Mouse (Mus musculus) embryonic facial prominence, embryonic 10.5 days (tissue): ENCODE measurements around the gene Slco4a1. TPM values are rescaled to one million over a fixed set of nuclear protein-coding genes. Genes with fewer than 3 reads are reported as not detected.

Experiments
- DNase-seq: peaks from one replicate; pipeline ENCODE4 v3.0.0-alpha.2; 2017; ENCODE audit warnings: low spot score
- H3K27ac ChIP-seq: fragments of 300-500 bp; sonication (generic); replicated peaks from 2 replicates; pipeline ENCODE4 v1.5.1; 2016; ENCODE audit warnings: mild to moderate bottlenecking
- H3K27me3 ChIP-seq: fragments of 300-500 bp; sonication (generic); replicated peaks from 2 replicates; pipeline ENCODE4 v1.6.1; 2016; ENCODE audit warnings: low read depth, mild to moderate bottlenecking; ENCODE audit not compliant: poor library complexity, severe bottlenecking
- H3K36me3 ChIP-seq: fragments of 300-500 bp; sonication (generic); replicated peaks from 2 replicates; pipeline ENCODE4 v1.6.1; 2016; ENCODE audit warnings: mild to moderate bottlenecking, moderate library complexity
- H3K4me1 ChIP-seq: fragments of 300-500 bp; sonication (generic); 2 replicates; pipeline ENCODE4 v1.6.1; 2016
- H3K4me3 ChIP-seq: fragments of 300-500 bp; sonication (generic); 2 replicates; pipeline ENCODE4 v1.5.1; 2016; ENCODE audit warnings: mild to moderate bottlenecking, moderate library complexity
- H3K9me3 ChIP-seq: fragments of 300-500 bp; sonication (generic); 2 replicates; pipeline ENCODE4 v1.6.1; 2016; ENCODE audit warnings: mild to moderate bottlenecking
- WGBS: fragments of 180-500 bp; shearing (Covaris S2); methylation state at CpG from one replicate; pipeline ENCODE4 v1.1.7; 2016; 5-methylcytosine and 5-hydroxymethylcytosine counted together
- polyA plus RNA-seq: library from polyadenylated mRNA; unstranded; fragments of >200 nt; fragmentation: Nextera tagmentation; extraction: Ambion mirVana; gene quantifications from 2 replicates; pipeline ENCODE4 v1.2.1, GENCODE M21; 2016

Gene Slco4a1
- polyA plus RNA-seq, 1 experiment from 2014 or later = 3.3 TPM

DNA sequence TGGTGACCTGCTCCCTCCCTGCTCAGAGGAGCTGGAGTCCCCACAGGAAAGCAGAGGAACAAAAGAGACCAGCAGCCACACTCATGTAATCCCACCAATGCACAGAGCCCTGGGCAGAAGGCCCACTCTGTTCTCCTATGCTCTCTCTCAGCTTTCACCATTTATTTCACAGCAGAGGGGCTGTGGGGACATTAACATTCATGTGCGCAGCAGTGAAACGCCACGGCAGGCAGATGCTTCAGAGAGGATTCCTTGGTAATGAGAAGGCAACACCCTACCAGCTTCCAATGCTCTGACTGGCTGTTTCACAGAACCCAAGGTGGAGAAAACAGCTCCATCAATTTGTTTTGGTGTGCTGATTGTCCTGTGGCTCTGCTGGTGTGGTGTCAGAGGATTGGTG, 29.3 kb downstream of the Slco4a1 start:
- no peak overlapping the region for H3K27ac ChIP-seq
- H3K4me1 ChIP-seq = peaks cover 21% of the 10 kb centered on the region
- peaks cover 88% of the 10 kb centered on the region for H3K27me3 ChIP-seq
- 56% methylated on average over 3 of the region's 3 CpGs for WGBS
- no peak for DNase-seq
- H3K9me3 ChIP-seq = no peaks in the 10 kb centered on the region
- no peak overlapping the region for H3K4me3 ChIP-seq
- H3K36me3 ChIP-seq = no peaks in the 10 kb centered on the region

DNA sequence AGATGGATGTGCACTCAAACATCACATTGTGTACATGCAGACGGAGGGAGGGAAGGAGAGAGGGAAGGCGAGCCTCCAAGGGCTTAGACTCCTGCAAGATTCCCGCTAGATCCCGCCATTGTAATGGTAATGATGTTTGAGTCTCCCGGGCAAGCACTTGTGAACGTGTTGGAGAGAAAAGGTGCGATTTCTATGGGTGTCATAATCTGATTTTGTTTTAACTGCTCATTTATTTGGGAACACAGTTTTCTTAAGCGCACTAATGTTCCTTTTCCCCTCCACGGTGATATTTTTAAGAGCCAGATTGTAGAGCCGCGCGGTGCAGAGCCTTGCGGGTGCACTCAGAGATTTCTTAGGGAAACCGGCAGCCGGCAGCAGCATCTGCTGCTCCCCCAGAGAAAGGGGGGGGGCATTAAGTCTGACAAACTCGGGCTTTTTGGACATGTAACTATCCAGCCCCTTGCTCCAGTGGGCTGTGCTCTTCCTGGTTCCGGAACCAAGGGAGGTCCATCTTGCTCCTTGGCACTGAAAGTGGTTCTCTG, 32.2 kb downstream of the Slco4a1 start:
- Histone ChIP-seq H3K27me3 (peaks cover 77% of the 10 kb centered on the region), H3K4me3 (no peak overlapping the region; the same call in 1 of the 2 replicates), H3K9me3 (no peaks in the 10 kb centered on the region), H3K36me3 (no peaks in the 10 kb centered on the region), H3K4me1 (peaks cover 10% of the 10 kb centered on the region), H3K27ac (peak overlapping the region; percentile 20; the same call in 1 of the 2 replicates)
- DNase-seq = no peak
- WGBS = 12% methylated on average over 17 of the region's 17 CpGs

DNA sequence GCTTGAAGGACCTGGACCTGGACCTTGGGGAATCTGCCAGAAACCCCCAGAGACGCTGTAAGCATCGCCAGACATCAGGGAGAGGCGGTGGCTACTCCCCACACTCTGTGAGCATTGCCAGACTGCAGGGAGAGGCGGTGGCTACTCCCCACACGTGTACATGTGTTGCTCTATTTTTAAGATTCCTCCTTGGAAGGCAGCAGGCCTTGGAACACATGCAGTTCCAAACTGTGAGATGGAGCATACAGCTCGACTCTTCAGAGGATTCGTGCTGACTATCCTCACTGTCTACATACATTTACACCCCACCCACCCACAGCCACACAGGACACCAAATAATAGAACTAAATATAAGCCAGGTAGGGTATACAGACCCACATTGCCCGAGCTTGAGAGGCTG, 39.9 kb downstream of the Slco4a1 start:
- H3K36me3 ChIP-seq = no peaks in the 10 kb centered on the region
- H3K4me3 ChIP-seq = no peak overlapping the region
- peaks cover 64% of the 10 kb centered on the region for H3K27me3 ChIP-seq
- DNase-seq = no peak
- H3K4me1 ChIP-seq = peaks cover 28% of the 10 kb centered on the region
- no peaks in the 10 kb centered on the region for H3K9me3 ChIP-seq
- H3K27ac ChIP-seq = no peak overlapping the region
- WGBS = 77% methylated on average over 8 of the region's 8 CpGs

DNA sequence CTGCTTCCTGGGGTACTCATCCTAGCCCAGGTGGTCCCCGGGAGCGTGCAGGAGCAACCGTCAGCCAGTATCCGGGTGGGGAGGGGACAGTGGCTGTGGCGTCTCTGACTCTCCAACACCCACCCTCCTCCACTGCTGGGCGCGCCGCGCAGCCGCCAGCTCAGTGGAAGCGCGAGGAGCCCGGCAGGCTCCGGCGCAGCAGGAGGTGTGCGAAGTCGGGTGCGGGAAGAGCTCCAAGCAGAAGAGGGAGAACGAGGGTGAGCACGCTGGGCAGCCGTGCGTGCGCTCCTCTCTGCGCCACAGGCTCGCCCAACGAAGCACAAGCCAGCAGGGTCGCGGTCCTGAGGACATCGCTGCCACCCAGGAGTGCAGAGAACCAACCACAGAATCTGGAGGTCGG, 43.7 kb downstream of the Slco4a1 start, which contains the start of gene Ntsr1:
Ntsr1 (plus strand) TSS at position 236 of the 400 bp plus-strand sequence.
- DNase-seq = peak; percentile 46
- Histone ChIP-seq H3K27me3 (peaks cover 87% of the 10 kb centered on the region), H3K36me3 (no peaks in the 10 kb centered on the region), H3K4me3 (peak within 1 kb of the TSS; percentile 51), H3K9me3 (no peaks in the 10 kb centered on the region), H3K4me1 (peaks cover 35% of the 10 kb centered on the region), H3K27ac (0 out of 2 replicates have a peak within 1 kb of the TSS, but pooled peaks have one; percentile 30)
- under 1% methylated on average over 30 of the region's 30 CpGs for WGBS

DNA sequence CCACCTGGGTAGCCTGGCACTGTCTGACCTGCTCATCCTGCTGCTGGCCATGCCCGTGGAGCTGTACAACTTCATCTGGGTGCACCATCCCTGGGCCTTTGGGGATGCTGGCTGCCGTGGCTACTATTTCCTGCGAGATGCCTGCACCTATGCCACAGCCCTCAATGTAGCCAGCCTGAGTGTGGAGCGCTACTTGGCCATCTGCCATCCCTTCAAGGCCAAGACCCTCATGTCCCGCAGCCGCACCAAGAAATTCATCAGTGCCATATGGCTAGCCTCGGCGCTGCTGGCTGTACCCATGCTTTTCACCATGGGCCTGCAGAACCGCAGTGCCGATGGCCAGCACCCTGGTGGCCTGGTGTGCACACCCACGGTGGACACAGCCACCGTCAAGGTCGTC, 44.7 kb downstream of the Slco4a1 start:
- WGBS = 50% methylated on average over 13 of the region's 13 CpGs
- Histone ChIP-seq H3K4me3 (no peak overlapping the region), H3K4me1 (peaks cover 35% of the 10 kb centered on the region), H3K36me3 (no peaks in the 10 kb centered on the region), H3K9me3 (no peaks in the 10 kb centered on the region), H3K27ac (no peak overlapping the region), H3K27me3 (peaks cover 88% of the 10 kb centered on the region)
- DNase-seq = no peak

DNA sequence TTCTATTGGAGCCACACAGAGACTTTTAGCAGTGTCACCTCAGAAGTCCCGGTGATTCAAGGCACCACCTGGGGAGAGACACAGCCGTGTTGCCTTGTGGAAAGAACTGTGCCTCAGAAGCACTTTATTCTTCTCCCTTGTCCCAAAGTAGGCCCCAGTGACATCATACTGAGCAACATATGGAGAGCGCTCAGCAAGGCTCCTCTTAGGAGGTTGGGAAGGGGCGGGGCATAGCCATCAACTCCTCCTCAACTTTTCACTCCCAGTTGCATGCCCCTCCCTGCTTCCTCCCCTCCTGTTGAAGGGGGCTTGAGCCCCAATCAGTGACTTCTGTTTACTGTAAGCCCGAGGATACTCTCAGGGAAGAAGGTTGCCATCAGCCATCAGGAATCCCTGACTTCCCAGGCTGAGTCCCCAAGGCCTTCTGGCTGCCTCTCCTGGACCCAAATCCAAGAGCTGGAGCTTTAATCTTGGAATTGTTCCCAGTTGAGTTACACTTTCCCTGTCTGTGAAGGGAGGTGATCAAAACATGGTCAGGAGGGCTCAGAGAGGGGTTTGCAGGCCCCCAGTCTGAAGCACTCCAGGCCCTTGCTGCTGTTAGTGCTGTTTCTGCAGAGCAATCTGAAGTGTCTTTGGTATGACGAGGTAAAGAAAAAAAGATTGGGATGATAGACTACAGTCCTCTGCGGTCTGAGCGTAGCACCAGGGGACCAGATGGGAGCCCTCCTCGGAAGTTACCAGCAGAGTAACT, 45.3 kb downstream of the Slco4a1 start:
- no peaks in the 10 kb centered on the region for H3K36me3 ChIP-seq
- no peaks in the 10 kb centered on the region for H3K9me3 ChIP-seq
- no peak overlapping the region for H3K27ac ChIP-seq
- peaks cover 90% of the 10 kb centered on the region for H3K27me3 ChIP-seq
- no peak for DNase-seq
- WGBS = 39% methylated on average over 9 of the region's 9 CpGs
- no peak overlapping the region for H3K4me3 ChIP-seq
- H3K4me1 ChIP-seq = peaks cover 39% of the 10 kb centered on the region

DNA sequence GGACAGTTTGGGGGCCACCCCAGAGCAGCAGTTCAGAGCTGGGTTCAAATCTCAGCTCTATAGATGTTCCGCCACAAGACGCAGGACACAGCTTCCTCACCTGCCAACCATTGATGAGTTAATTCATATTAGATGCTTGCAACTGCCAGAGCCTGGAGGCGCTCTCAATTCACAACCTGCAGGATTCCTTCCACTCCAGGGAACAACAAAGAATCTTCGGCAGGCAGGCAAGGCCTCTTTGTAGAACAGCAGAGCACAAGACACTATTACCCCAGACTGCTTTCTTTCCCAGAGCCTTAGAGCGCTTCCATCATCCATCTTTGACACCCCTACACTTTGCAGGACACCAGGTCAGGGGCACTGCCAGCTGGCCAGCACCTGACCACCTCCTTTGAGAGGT, 50.2 kb downstream of the Slco4a1 start:
- no peak for DNase-seq
- Histone ChIP-seq H3K4me3 (no peak overlapping the region), H3K27ac (no peak overlapping the region), H3K27me3 (peaks cover 74% of the 10 kb centered on the region), H3K36me3 (no peaks in the 10 kb centered on the region), H3K4me1 (peaks cover 28% of the 10 kb centered on the region), H3K9me3 (no peaks in the 10 kb centered on the region)
- 60% methylated on average over 5 of the region's 5 CpGs for WGBS

DNA sequence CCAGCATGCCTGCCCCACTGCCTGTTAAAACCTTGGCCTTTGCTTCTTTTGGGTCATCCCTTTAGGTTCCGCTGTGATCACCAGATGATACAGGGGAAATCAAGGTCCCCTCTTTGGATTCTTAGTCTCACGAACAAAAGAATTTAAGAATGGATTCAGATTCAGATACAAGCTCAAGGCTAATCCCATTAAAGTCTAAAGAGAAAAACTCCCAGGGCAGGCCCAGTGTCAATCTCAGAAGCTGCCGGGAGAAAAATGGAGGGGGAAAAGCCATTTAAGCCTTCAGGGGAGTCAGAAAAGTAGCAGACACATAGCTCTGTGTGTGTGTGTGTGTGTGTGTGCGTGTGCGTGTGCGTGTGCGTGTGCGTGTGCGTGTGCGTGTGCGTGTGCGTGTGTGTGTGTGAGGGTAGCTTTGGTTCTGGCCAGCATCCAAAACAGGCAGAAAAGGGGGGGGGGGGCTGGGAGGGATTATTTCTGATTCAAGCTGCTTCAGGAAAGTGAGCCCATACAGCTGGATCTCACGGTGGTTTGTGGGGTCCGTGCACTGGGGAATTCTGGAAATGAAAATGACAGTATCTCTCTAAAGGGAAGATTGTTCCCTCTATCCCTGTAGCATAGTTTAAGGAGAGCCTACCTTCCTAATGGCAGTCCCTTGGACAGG, 52.5 kb downstream of the Slco4a1 start:
- Histone ChIP-seq H3K36me3 (no peaks in the 10 kb centered on the region), H3K27ac (no peak overlapping the region), H3K4me1 (peaks cover 47% of the 10 kb centered on the region), H3K4me3 (no peak overlapping the region), H3K27me3 (peaks cover 73% of the 10 kb centered on the region), H3K9me3 (no peaks in the 10 kb centered on the region)
- no peak for DNase-seq
- 71% methylated on average over 14 of the region's 14 CpGs for WGBS

DNA sequence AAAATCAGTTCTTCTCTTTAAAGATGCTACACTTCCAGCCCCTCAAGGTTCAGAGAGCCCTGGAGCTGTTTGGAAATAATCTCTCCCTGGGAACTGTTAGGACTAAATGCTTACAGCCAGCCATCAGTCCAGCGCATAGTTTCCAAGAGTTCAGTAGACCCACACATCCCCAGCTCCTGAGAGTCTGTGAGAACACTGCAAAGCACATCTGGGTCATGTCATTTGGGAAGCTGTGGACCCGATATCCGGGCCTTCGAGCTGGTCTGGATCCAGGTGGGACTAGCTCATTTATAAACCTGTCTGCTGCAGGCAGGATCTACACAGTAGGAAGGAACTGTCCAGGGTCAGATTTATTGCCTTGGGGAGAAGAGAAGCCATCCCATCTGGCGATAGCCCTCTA, 54.8 kb downstream of the Slco4a1 start:
- Histone ChIP-seq H3K4me3 (no peak overlapping the region), H3K27ac (no peak overlapping the region), H3K27me3 (peaks cover 74% of the 10 kb centered on the region), H3K36me3 (no peaks in the 10 kb centered on the region), H3K4me1 (peaks cover 56% of the 10 kb centered on the region), H3K9me3 (no peaks in the 10 kb centered on the region)
- 78% methylated on average over 5 of the region's 5 CpGs for WGBS
- no peak for DNase-seq

DNA sequence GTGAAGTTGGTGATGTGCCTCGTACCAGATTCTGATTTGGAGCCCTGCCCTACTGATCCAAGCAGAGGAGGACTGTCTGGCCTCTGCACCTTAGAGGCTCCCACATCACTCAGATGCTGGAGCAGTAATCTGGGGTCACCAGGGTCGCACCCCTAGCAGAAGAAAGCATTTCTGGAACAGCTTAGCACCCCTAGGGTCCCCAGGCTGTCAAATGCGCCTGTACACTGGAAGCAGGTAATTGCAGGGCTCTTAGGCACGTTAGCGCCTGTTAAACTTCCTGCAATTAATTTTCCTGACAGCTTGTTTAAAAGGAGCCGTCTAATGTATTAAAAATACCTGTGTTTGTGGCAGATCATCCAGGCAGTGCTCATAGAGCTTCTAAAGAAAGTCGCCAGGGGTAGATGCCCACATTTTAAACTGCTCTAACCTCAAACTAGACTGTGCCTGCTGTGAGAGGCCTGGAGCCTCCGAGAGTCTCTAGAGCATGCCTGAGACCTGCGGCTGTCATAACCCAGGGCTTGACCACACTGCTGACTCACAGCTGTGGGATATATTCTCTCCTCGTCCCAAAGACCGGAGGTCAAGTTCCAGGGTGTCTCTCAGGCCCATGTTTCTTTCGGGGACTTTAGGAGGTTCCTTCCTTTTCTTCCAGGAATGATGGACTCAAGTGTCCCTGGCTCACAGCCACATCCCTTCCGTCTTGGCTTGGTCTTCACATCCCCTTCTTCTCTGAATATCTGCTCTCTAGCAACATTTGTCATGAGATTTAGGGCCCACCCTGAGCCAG, 56.0 kb downstream of the Slco4a1 start:
- 54% methylated on average over 13 of the region's 13 CpGs for WGBS
- DNase-seq = no peak
- no peaks in the 10 kb centered on the region for H3K9me3 ChIP-seq
- peaks cover 65% of the 10 kb centered on the region for H3K27me3 ChIP-seq
- H3K4me1 ChIP-seq = peaks cover 45% of the 10 kb centered on the region
- H3K27ac ChIP-seq = no peak overlapping the region
- no peaks in the 10 kb centered on the region for H3K36me3 ChIP-seq
- H3K4me3 ChIP-seq = no peak overlapping the region

DNA sequence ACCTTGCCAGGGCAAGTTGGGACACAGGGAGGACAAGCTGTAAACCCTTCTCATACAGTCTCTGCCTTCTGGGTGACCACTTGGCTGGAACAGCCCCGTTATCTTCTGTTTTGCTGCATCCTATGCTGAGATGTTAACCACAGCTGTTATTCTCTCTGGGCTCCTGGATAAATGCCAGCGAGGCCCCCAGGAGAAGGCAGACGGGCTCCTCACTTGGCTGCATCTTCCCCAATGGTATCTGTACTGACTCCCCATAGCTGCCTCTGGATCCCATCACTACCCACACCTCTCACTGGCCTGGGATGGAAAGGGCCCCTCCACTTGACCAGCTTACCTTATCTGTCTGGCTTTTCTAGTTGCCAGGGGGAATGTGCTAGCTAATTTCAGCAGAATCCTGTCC, 57.0 kb downstream of the Slco4a1 start:
- Histone ChIP-seq H3K27ac (no peak overlapping the region), H3K9me3 (no peaks in the 10 kb centered on the region), H3K4me1 (peaks cover 44% of the 10 kb centered on the region), H3K36me3 (no peaks in the 10 kb centered on the region), H3K4me3 (no peak overlapping the region), H3K27me3 (peaks cover 62% of the 10 kb centered on the region)
- DNase-seq = no peak
- WGBS = 78% methylated on average over 3 of the region's 3 CpGs

DNA sequence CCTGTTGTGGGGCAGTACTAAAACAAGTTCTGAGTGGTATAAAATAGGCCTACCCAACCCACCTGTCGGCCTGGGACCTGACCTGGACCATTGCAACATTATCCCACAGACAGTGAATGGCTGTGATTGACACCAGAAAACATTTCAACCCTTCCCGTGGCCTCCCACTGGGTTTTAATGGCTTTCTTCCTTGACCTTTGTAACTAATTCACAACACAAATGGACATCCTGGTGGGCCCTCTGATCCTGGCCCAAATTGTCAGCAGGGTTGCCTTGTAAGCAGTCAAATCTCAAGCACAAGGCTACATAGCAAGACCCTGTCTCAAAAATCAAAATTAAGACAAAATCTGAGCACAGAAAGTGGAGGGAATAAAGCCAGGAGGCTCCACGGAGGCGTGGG, 57.8 kb downstream of the Slco4a1 start:
- Histone ChIP-seq H3K27ac (no peak overlapping the region), H3K36me3 (no peaks in the 10 kb centered on the region), H3K27me3 (peaks cover 62% of the 10 kb centered on the region), H3K4me1 (peaks cover 40% of the 10 kb centered on the region), H3K9me3 (no peaks in the 10 kb centered on the region), H3K4me3 (no peak overlapping the region)
- 44% methylated on average over 4 of the region's 4 CpGs for WGBS
- no peak for DNase-seq
